In genomic region chr14:14345948-14346812, GRCm38 (mm10) we compare ENCODE assay signal across 8 mouse cellular contexts. TPM values are rescaled to one million over a fixed set of nuclear protein-coding genes. Genes with fewer than 3 reads are reported as not detected.
DNase-seq lines count a peak whose midpoint lies in the region; ATAC-seq lines count a peak whose summit lies in the region.

TSS of gene Il3ra (plus strand) at chr14:14346275.

- WGBS in hindbrain, embryonic 12.5 days, result 3% methylated on average over 67 of the region's 69 CpGs
- WGBS in macrophage (ENCODE audit: missing documents), result 5% methylated on average over 41 of the region's 69 CpGs

- H3K27ac ChIP-seq in hindbrain, embryonic 12.5 days, result peak within 1 kb of the TSS; percentile 77
- peak within 1 kb of the TSS; percentile 80 for H3K27ac ChIP-seq in macrophage

- H3K4me3 ChIP-seq in hindbrain, embryonic 12.5 days, result peak within 1 kb of the TSS; percentile 72
- peak within 1 kb of the TSS; percentile 46 for H3K4me3 ChIP-seq in macrophage (ENCODE audit: inconsistent target)

- ATAC-seq in hindbrain, embryonic 12.5 days (ENCODE audit: low FRiP score), result peak; percentile 60

- DNase-seq in Muller cell, postnatal 12 days (ENCODE audit: inconsistent ontology term), result peak; percentile 93
- DNase-seq in cerebellum, adult 9-10 months, result peak; percentile 71
- peak; percentile 39 to 57 for DNase-seq in frontal cortex, postnatal 25 days (ENCODE audit: low spot score in 2 of 2)
- peak; percentile 63 to 70 for DNase-seq in layer of hippocampus, postnatal 36 days
- DNase-seq in right cerebral cortex, postnatal 10 days (ENCODE audit: low spot score in 2 of 2), result peak; percentile 87 to 90
- peak; percentile 78 for DNase-seq in urinary bladder, postnatal 14 days (ENCODE audit: low spot score)

- H3K4me1 ChIP-seq in hindbrain, embryonic 12.5 days, result no peaks in the 10 kb centered on the region

- H3K79me2 ChIP-seq in macrophage (ENCODE audit: inconsistent target), result no peaks in the 10 kb centered on the region

- H3K9ac ChIP-seq in hindbrain, embryonic 12.5 days, result peak within 1 kb of the TSS; percentile 71

- no peaks in the 10 kb centered on the region for H3K27me3 ChIP-seq in hindbrain, embryonic 12.5 days

- H3K4me2 ChIP-seq in hindbrain, embryonic 12.5 days (replicated peaks), result peak within 1 kb of the TSS; percentile 81

- peaks cover 46% of the 10 kb centered on the region for H3K9me3 ChIP-seq in hindbrain, embryonic 12.5 days (replicated peaks)

- peaks cover 4% of the 10 kb centered on the region; the same call in 1 of the 2 replicates for H3K36me3 ChIP-seq in hindbrain, embryonic 12.5 days
- H3K36me3 ChIP-seq in macrophage (ENCODE audit: inconsistent target), result peaks cover 11% of the 10 kb centered on the region; the same call in 1 of the 2 replicates

RNA-seq across cellular contexts. Expression of gene Il3ra, which starts in this region (rescaled TPM):
- 2.8 and 3.7 TPM in 2 replicates for polyA plus RNA-seq in hindbrain, embryonic 12.5 days (2016; fragmentation: Nextera tagmentation; extraction: Ambion mirVana)
- total RNA-seq in layer of hippocampus, postnatal 36 days (2021), result 1 to 10 TPM; 3.0 TPM
- 10 to 100 TPM; 27.4 to 79.2 (median 52.6) TPM for total RNA-seq in macrophage (2018; cell fraction: chromatin; rRNA removed)
- 10 to 100 TPM; 44.2 to 76.4 (median 55.3) TPM for total RNA-seq in macrophage (2018; cell fraction: cytosol; rRNA removed)
- 10 to 100 TPM; 38.2 to 82.6 (median 61.9) TPM for total RNA-seq in macrophage (2018; cell fraction: nucleus; rRNA removed)
- polyA plus RNA-seq in macrophage (2018), result 17.6 to 43.2 TPM (median 41.3 TPM) in 3 replicates

Comparison
In these comparisons a context has a peak if more than half of its experiments do, and no peak if none do; other contexts are left out.
1. Peak in every context shown above with its lines: DNase-seq, ATAC-seq, H3K4me3 ChIP-seq and H3K27ac ChIP-seq.